Mouse (Mus musculus) CH12.LX (cell line): ENCODE results near the gene Adam17. TPM values are rescaled to one million over a fixed set of nuclear protein-coding genes. Genes with fewer than 3 reads are reported as not detected.

ENCODE experiments used
- DNase-seq: peaks from one replicate; pipeline ENCODE4 v3.0.0-alpha.2; 2013; ENCODE audit errors: extremely low read depth
- H3K27ac ChIP-seq: 2 replicates; pipeline ENCODE4 v1.5.1; 2012; ENCODE audit warnings: low read depth, mild to moderate bottlenecking, control low read depth, moderate library complexity; ENCODE audit not compliant: insufficient read depth
- H3K27me3 ChIP-seq: replicated peaks from 2 replicates; pipeline ENCODE3; 2012; ENCODE audit warnings: inconsistent platforms
- H3K36me3 ChIP-seq, 2 experiments: replicated peaks in 1 of 2; 2 replicates each; pipeline versions ENCODE3 to v1.6.1; 2012; ENCODE audit warnings: inconsistent platforms in 1 of 2, low read length in 1 of 2, mild to moderate bottlenecking in 1 of 2, mixed read lengths in 1 of 2, moderate library complexity in 1 of 2; ENCODE audit not compliant: control insufficient read depth in 1 of 2, insufficient read depth in 1 of 2
- H3K4me1 ChIP-seq, 2 experiments: 2 replicates each; pipeline ENCODE4 v1.6.1; 2012; ENCODE audit warnings: inconsistent platforms in 1 of 2, moderate library complexity in 1 of 2; ENCODE audit not compliant: insufficient read depth in 2 of 2, control insufficient read depth in 1 of 2
- H3K4me2 ChIP-seq: 2 replicates; pipeline ENCODE4 v1.6.1; 2012; ENCODE audit warnings: low read depth, mild to moderate bottlenecking, control low read depth; ENCODE audit not compliant: poor library complexity, insufficient read depth, severe bottlenecking
- H3K4me3 ChIP-seq, 3 experiments: fragments of 150-350 bp in 1 of 3; sonication (generic) in 1 of 3; replicated peaks in 1 of 3; 2 replicates each; pipeline versions ENCODE3 to v1.5.1; 2011 to 2012; ENCODE audit warnings: low read depth in 2 of 3, low read length in 2 of 3, mild to moderate bottlenecking in 2 of 3, moderate library complexity in 2 of 3, control low read depth in 1 of 3, improper control_type of control experiment in 1 of 3, inconsistent platforms in 1 of 3, mixed read lengths in 1 of 3; ENCODE audit not compliant: poor library complexity in 1 of 3
- H3K79me2 ChIP-seq: replicated peaks from 2 replicates; pipeline ENCODE4 v1.6.1; 2012; ENCODE audit warnings: mild to moderate bottlenecking, moderate library complexity; ENCODE audit not compliant: control insufficient read depth, poor library complexity, insufficient read depth, severe bottlenecking; ENCODE audit errors: extremely low read depth
- H3K9ac ChIP-seq: 2 replicates; pipeline ENCODE4 v1.6.1; 2012; ENCODE audit warnings: low read depth, mild to moderate bottlenecking, control low read depth, moderate library complexity; ENCODE audit not compliant: insufficient read depth
- H3K9me3 ChIP-seq: replicated peaks from 2 replicates; pipeline ENCODE3; 2012; ENCODE audit warnings: low read length, inconsistent platforms, mixed read lengths
- CTCF ChIP-seq, 2 experiments: IDR thresholded peaks in 1 of 2; conservative IDR thresholded peaks in 1 of 2; 2 replicates each; pipeline ENCODE4 v1.5.1; 2011 to 2012; ENCODE audit warnings: low read depth in 2 of 2, low read length in 2 of 2, improper control_type of control experiment in 1 of 2, inconsistent platforms in 1 of 2, mild to moderate bottlenecking in 1 of 2, moderate library complexity in 1 of 2
- MAFK ChIP-seq: IDR thresholded peaks from 2 replicates; pipeline ENCODE4 v1.6.1; 2011; ENCODE audit warnings: low read length, improper control_type of control experiment; ENCODE audit not compliant: insufficient replicate concordance
- MAZ ChIP-seq: IDR thresholded peaks from 2 replicates; pipeline ENCODE4 v1.6.1; 2012; ENCODE audit warnings: low read depth, mild to moderate bottlenecking, inconsistent platforms, low read length, improper control_type of control experiment, moderate library complexity
- NRF1 ChIP-seq: IDR thresholded peaks from 2 replicates; pipeline ENCODE4 v1.6.1; 2014; ENCODE audit warnings: low read depth, mild to moderate bottlenecking, inconsistent platforms, low read length, improper control_type of control experiment, moderate library complexity
- RCOR1 ChIP-seq: conservative IDR thresholded peaks from 2 replicates; pipeline ENCODE4 v1.6.1; 2012; ENCODE audit warnings: low read depth, mild to moderate bottlenecking, inconsistent platforms, low read length, improper control_type of control experiment
- TBP ChIP-seq: conservative IDR thresholded peaks from 2 replicates; pipeline ENCODE4 v1.6.1; 2011; ENCODE audit warnings: low read depth, low read length, improper control_type of control experiment
- TCF12 ChIP-seq: IDR thresholded peaks from 2 replicates; pipeline ENCODE4 v1.6.1; 2014; ENCODE audit warnings: low read depth, mild to moderate bottlenecking, inconsistent platforms, low read length, improper control_type of control experiment
- UBTF ChIP-seq: IDR thresholded peaks from 2 replicates; pipeline ENCODE4 v1.6.1; 2012; ENCODE audit warnings: low read depth, mild to moderate bottlenecking, inconsistent platforms, low read length, improper control_type of control experiment, moderate library complexity
- USF1 ChIP-seq: IDR thresholded peaks from 2 replicates; pipeline ENCODE4 v1.6.1; 2014; ENCODE audit warnings: low read depth, mild to moderate bottlenecking, inconsistent platforms, low read length, improper control_type of control experiment
- ZKSCAN1 ChIP-seq: IDR thresholded peaks from 2 replicates; pipeline ENCODE4 v1.6.1; 2012; ENCODE audit warnings: low read depth, inconsistent platforms, low read length, improper control_type of control experiment, borderline replicate concordance
- ZMIZ1 ChIP-seq: IDR thresholded peaks from 2 replicates; pipeline ENCODE4 v1.6.1; 2012; ENCODE audit warnings: low read depth, mild to moderate bottlenecking, inconsistent platforms, low read length, improper control_type of control experiment
- dilution Hi-C: fragments of 300-500 bp; cut with MboI; formaldehyde crosslinking; loops from 2 replicates; pipeline ENCODE4 v1.14.3; 2020; ENCODE audit warnings: low sequenced_read_pairs; ENCODE audit not compliant: extremely low pct_unique_long_range_greater_than_20kb, extremely low pct_ligation_motif_present
- in situ Hi-C: fragments of 300-500 bp; cut with MboI; formaldehyde crosslinking; loops from 3 replicates; pipeline ENCODE4 v1.14.3; 2019; ENCODE audit warnings: low sequenced_read_pairs, low pct_ligation_motif_present, low pct_unique_long_range_greater_than_20kb, mixed read lengths
- polyA plus RNA-seq: library from polyadenylated mRNA; unstranded; fragments of >175 nt; gene quantifications from 2 replicates; pipeline ENCODE4 v1.2.1, GENCODE M21; 2012; ENCODE audit warnings: low read depth; ENCODE audit not compliant: insufficient read length
- total RNA-seq, 2 experiments: library from RNA; depleted of rRNA; stranded (reverse); fragments of 300-350 nt in 1 of 2; fragments of >200 nt in 1 of 2; gene quantifications; 2 replicates each; pipeline ENCODE4 v1.2.3; 2012 to 2014

Gene Adam17
- total and polyA plus RNA-seq, 3 experiments: 47.5 to 60.1 (median 50.1) TPM

GRCm38 (mm10) chr12:21298856-21299255 lies 74.6 kb downstream of the Adam17 start:
- no peak overlapping the region for H3K9ac ChIP-seq
- H3K4me3 ChIP-seq: no peak overlapping the region
- no peaks in the 10 kb centered on the region for H3K4me1 ChIP-seq
- no peaks in the 10 kb centered on the region for H3K27me3 ChIP-seq
- no peak overlapping the region for H3K27ac ChIP-seq
- DNase-seq: no peak
- in situ Hi-C loops (loop anchor here (25.0 kb wide), 1 partner anchor 313 kb away; no protein-coding TSS in a partner anchor), dilution Hi-C loops (no loop called here)
- TF ChIP-seq ZKSCAN1: no peak
- no peak for TF ChIP-seq NRF1
- no peaks in the 10 kb centered on the region for H3K79me2 ChIP-seq
- H3K9me3 ChIP-seq: no peaks in the 10 kb centered on the region
- H3K36me3 ChIP-seq: peaks cover 75 to 89% of the 10 kb centered on the region in 2 experiments
- no peak overlapping the region for H3K4me2 ChIP-seq

GRCm38 (mm10) chr12:21289651-21290050 lies 83.8 kb downstream of the Adam17 start:
- H3K9ac ChIP-seq: no peak overlapping the region
- peaks cover 38% of the 10 kb centered on the region for H3K79me2 ChIP-seq
- no peaks in the 10 kb centered on the region for H3K27me3 ChIP-seq
- TF ChIP-seq MAZ (no peak), UBTF (no peak), CTCF (conservative IDR thresholded peaks at IDR 0.05 in 1 of 2, IDR thresholded peaks at IDR 0.05 in 1 of 2; ENCODE audit: low read depth in 2 of 2, low read length in 2 of 2) (no peak), TCF12 (no peak), TBP (no peak)
- peaks cover 40 to 66% of the 10 kb centered on the region in 2 experiments for H3K36me3 ChIP-seq
- dilution Hi-C loops: no loop called here
- in situ Hi-C loops: loop anchor here (25.0 kb wide), 1 partner anchor 323 kb away; no protein-coding TSS in a partner anchor
- H3K9me3 ChIP-seq: no peaks in the 10 kb centered on the region
- no peak overlapping the region for H3K4me2 ChIP-seq
- no peak for DNase-seq
- peaks cover 6 to 17% of the 10 kb centered on the region in 2 experiments; a peak in 3 of 4 replicates for H3K4me1 ChIP-seq
- H3K27ac ChIP-seq: no peak overlapping the region
- no peak overlapping the region for H3K4me3 ChIP-seq

- no peak for TF ChIP-seq USF1
- TF ChIP-seq TBP: no peak
- no peak for TF ChIP-seq NRF1
- no peak for TF ChIP-seq ZMIZ1
- TF ChIP-seq RCOR1: no peak
- no peak for TF ChIP-seq MAFK
- TF ChIP-seq, all 38 proteins: peak for 0
- Histone ChIP-seq H3K79me2 (peaks cover 43% of the 10 kb centered on the region), H3K27ac (no peak overlapping the region), H3K9ac (no peak overlapping the region), H3K9me3 (no peaks in the 10 kb centered on the region), H3K27me3 (no peaks in the 10 kb centered on the region), H3K36me3 (peaks cover 33 to 61% of the 10 kb centered on the region in 2 experiments), H3K4me1 (peaks cover 6 to 17% of the 10 kb centered on the region in 2 experiments; a peak in 3 of 4 replicates), H3K4me3 (no peak overlapping the region), H3K4me2 (no peak overlapping the region)
- DNase-seq: no peak
- dilution Hi-C loops (no loop called here), in situ Hi-C loops (loop anchor here (25.0 kb wide), 1 partner anchor 323 kb away; no protein-coding TSS in a partner anchor)
These were observed 84.6 kb downstream of the Adam17 start for GRCm38 (mm10) chr12:21288716-21289395.
